Mouse (Mus musculus) testis, adult 2 months (tissue): Measurements from ENCODE around the gene Myl10.

Source experiments
- CTCF ChIP-seq: fragments of 200-500 bp; IDR thresholded peaks from 2 replicates; pipeline ENCODE4 v1.5.1; 2012; ENCODE audit warnings: low read depth, mild to moderate bottlenecking, inconsistent platforms, low read length, moderate library complexity; ENCODE audit not compliant: control insufficient read depth, insufficient read depth, insufficient replicate concordance
- POLR2A ChIP-seq: fragments of 200-500 bp; IDR thresholded peaks from 2 replicates; pipeline ENCODE4 v1.6.1; 2012; ENCODE audit warnings: low read depth, mild to moderate bottlenecking, inconsistent platforms, low read length, moderate library complexity; ENCODE audit not compliant: control insufficient read depth

DNA sequence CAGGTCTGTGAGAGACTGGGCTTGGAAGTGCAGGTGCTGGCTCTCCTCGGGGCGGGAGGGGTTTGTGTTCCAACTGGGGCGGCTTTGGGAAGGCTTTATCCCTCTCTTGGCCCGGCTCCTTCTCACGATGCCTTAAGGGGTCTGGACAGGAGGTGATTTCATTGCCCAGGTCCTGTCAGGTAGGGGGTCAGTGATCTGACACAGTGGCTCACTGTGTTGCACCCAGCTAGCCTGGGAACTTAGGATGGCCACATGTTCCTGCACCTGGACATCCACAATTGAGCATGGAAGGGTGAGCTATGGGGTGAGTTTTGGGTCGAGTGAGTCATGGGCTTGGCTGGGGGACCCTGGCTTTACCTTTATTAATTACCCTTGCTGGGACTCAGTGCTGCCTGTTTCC is 46.0 kb downstream of the Myl10 start:
- TF ChIP-seq POLR2A (no peak), CTCF (no peak)
